Mouse (Mus musculus): ENCODE measurements around the gene Tmem201. TPM values are rescaled to one million over a fixed set of nuclear protein-coding genes. Genes with fewer than 3 reads are reported as not detected.
"Not testable (repeated sequence)": the region's sequence is repeated elsewhere in the genome, so short reads cannot be mapped to it uniquely, and the experiment has no call there.

Tmem201 gene
- total RNA-seq, 2 experiments from 2014 or later = 1.2 to 1.9 TPM

GRCm38 (mm10) chr4:149749663-149750015 is 11.8 kb upstream of the Tmem201 start:
- not testable (repeated sequence) for ATAC-seq (ENCODE audit: poor library complexity, severe bottlenecking)

DNA sequence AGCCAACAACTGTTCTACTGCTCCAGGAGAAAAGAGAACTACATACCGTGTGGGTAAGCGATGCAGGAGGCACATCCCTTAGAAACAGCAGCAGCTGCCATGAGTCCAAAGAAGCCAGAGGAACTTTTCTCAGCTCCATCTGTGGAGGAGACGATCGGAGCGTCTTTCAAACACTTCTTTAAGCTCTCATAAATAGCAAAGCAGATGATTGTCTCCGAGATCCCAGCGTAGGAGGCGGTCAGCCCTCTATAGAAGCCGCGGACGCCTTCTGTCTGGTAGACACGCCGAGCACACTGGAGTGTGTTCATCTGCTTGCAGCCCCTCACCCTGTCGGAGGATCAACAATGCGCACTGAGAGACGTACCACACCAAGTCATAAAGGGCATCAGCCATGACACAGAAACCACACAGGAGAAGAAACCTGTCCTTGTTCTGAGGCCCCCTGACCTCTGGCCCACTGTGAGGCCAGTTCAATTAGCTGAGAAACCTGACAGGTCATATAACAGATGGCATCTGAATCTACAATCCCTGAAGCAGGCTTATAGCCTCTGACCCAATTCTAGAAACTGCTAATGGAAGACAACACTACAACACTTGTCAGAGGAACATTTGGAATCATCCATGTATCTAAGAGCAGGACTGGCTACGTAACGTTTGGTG is 11.3 kb upstream of the Tmem201 start:
- no peak for ATAC-seq (ENCODE audit: poor library complexity, severe bottlenecking)

- no peak for ATAC-seq (ENCODE audit: poor library complexity, severe bottlenecking)
Measured at GRCm38 (mm10) chr4:149744119-149744518, 6.3 kb upstream of the Tmem201 start.

DNA sequence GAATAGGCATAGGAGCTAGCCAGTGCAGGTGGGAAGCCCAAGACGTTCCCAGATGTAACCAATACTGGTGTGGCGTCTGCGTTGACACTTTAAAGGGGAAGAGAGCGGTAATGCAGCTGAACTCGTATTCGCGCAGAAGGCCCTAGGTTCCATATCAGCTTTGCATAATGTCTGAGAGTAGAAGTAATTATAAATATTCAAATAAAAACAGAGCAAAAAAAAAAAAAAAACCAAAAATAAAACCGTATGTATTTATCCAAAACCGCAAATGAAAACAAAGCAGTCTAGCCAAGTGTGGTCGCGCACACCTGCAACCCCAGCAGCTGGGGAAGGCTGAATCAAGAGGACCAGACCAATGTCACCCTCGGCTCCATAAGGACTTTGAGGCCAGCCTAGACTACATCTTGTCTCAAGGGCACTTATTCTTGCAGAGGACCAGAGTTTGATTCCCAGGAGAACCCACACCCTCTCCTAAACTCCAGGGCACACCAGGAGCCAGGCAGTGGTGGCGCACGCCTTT is 4.2 kb upstream of the Tmem201 start:
- ATAC-seq (ENCODE audit: poor library complexity, severe bottlenecking) = no peak

DNA sequence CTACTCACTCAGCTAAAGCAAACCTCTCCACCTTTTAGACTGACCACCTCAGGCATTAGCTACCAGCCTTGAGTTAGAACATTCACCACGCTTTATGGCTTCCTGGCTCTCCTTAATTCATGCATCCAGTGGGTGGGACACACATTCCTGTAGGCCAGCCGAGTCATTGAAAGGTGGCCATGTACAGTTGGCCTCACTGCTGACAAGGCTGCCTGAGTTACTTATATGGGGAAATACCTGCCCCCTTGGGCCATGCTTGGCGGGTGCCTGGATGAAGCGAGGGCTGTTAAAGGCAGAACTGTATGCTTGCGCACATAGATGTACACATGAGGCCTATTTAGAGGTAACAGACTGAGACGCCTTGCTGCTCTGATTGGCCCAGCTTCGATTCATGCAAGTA is 2.5 kb upstream of the Tmem201 start:
- no peak for ATAC-seq (ENCODE audit: poor library complexity, severe bottlenecking)

GRCm38 (mm10) chr4:149739478-149739877 is 1.6 kb upstream of the Tmem201 start:
- ATAC-seq (ENCODE audit: poor library complexity, severe bottlenecking) = no peak

GRCm38 (mm10) chr4:149736581-149736980 is 1.3 kb downstream of the Tmem201 start:
- no peak for ATAC-seq (ENCODE audit: poor library complexity, severe bottlenecking)

DNA sequence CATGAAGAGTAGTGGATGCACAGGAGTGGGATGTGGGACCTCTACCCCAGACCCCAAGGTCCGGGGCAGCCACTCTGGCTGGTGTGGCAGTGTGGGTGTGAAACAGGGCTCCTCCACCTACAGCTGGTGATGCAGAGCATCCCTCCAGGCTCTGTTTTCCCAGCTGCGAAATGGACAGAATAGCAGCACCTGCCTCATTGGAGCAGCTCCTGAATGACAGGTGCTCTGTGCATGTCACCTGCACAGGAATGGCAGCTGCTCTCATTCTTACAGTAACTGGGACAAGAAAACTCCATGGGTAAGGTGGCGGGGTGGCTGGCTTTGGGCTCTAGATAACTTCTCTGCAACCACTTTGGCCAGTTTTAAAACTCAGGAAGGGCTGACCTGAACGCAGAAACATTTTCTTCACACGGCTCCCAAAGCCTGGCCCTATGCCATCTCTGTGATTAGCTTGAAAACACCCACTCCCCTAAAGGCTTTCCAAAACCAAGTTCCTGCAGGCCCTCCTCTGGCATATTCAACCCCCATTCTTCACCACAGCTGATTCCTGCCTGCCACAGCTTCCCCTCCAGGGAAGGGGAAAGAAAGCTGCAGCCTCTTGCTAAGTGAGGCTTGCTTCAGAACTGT is 2.1 kb downstream of the Tmem201 start:
- no peak for ATAC-seq (ENCODE audit: poor library complexity, severe bottlenecking)

- ATAC-seq (ENCODE audit: poor library complexity, severe bottlenecking) = no peak
Measured at GRCm38 (mm10) chr4:149734730-149735475, 2.9 kb downstream of the Tmem201 start.

DNA sequence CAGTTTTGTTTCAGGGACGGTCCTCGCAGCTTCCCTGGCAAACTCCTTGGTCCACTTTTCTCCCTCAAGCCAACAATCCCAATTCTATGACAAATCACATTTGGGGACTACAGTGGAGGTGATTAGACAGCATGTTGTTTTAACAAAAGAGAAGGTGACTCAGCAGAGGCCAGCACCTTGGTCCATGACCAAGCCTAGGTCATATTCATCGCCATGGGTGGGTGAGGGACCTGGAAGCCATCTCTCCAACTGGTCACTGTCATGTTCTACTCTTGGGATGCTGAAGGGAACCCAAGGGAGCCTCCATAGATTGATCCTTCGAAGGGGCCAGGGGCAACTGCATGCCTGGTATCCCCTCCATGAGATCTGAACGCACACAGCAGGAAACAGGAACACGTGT is 3.6 kb downstream of the Tmem201 start:
- no peak for ATAC-seq (ENCODE audit: poor library complexity, severe bottlenecking)

GRCm38 (mm10) chr4:149733748-149734147 is 4.1 kb downstream of the Tmem201 start:
- no peak for ATAC-seq (ENCODE audit: poor library complexity, severe bottlenecking)

DNA sequence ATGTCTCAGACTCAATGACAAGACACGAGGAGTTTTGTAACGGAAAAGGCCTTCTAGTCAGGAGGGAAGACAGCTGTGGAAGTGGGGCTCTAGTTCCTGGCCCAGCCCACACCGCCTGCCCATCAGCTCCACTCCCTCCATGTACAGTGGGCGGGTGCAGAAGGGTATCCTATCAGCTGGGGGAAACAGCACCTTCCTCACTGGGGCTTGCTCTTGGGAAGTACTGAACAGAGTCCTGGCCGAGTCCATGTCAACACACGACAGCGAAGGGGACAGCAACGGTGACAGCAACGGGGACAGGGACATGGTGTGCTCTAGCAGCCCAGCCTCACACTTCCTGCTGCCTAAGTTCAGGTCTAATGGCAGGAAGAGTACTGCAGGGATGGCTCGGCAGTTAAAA is 5.0 kb downstream of the Tmem201 start:
- no peak for ATAC-seq (ENCODE audit: poor library complexity, severe bottlenecking)

DNA sequence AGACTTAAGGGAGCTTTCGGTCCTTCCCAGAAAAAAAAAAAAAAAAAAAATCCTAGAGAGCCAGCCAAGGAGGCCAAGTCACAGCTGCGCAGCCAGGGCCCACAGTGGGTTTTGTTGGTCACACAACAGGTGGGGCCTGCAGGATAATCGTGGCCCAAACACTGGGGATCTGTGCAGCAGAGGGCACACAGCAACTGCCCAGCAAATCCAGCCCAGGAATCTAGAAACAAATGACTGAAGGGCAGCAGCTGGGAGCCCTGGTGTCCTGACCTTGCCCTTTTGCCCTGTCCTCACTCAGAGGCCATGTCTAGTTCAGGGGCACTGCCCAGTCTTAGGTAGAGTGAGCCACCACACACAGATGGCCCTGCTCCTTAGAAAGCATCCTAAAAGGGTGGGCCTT is 5.5 kb downstream of the Tmem201 start:
- ATAC-seq (ENCODE audit: poor library complexity, severe bottlenecking) = no peak

- ATAC-seq (ENCODE audit: poor library complexity, severe bottlenecking) = no peak
Measured at GRCm38 (mm10) chr4:149730827-149731226, 7.0 kb downstream of the Tmem201 start.

- ATAC-seq (ENCODE audit: poor library complexity, severe bottlenecking) = no peak
Measured at GRCm38 (mm10) chr4:149728810-149729209, 9.0 kb downstream of the Tmem201 start.

- no peak for ATAC-seq (ENCODE audit: poor library complexity, severe bottlenecking)
Measured at GRCm38 (mm10) chr4:149727636-149728035, 10.2 kb downstream of the Tmem201 start.

DNA sequence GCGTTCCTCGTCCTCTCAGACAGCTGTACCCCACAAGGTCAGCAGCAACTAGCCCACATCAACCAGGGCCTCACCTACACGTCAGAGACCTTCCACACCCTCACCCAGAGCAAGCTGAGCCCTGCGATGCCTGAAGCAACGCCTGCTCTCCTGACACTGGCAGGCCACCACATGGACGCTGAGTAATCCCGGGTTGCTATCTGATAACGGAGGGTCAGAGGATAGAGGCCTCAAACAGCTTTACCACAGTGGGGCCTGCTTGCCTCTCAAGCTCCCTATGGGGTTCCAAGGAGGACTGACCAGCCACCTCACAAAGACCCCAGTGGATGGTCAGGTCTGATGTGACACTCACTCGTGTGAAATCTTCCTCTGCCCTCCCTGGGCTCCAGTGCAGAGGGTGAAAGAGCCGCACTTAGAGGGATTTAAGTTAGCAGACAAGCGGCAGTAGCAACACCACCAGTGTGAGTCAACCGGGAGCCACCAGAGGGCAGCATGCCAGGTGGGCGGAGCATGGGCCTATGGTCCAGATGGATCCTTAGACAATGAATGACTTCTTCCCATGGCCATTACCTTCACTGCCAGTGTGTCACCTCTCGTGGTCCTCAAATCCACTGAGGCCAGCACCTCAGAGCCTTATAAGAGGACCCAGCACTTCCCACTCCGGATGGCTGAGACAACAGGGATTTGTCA is 12.0 kb downstream of the Tmem201 start:
- ATAC-seq (ENCODE audit: poor library complexity, severe bottlenecking) = peak; percentile 81

- ATAC-seq (ENCODE audit: poor library complexity, severe bottlenecking) = no peak
Measured at GRCm38 (mm10) chr4:149724916-149725470, 12.9 kb downstream of the Tmem201 start.

- ATAC-seq (ENCODE audit: poor library complexity, severe bottlenecking) = peak; percentile 65
Measured at GRCm38 (mm10) chr4:149723855-149724731, 13.8 kb downstream of the Tmem201 start.

DNA sequence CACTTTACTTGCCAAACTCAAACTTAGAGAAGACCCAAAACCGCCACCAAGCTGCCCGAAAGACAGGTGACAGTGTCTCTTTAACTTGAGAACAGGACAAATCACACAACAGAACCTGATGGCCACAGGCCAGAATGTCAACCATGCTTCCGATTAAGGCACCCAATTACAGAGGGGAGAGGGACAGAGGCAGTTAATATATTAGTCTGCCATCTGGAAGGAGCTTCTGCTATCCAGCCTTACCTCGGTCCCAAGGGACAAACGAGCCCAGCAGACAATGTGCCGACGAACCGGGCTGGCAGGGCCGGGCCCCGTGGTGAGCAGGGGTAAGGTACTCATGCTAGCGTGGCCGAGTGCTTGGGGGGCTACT is 14.8 kb downstream of the Tmem201 start:
- ATAC-seq (ENCODE audit: poor library complexity, severe bottlenecking) = no peak

All from megakaryocyte, adult 5-6 weeks (primary cell).